Mouse (Mus musculus) MEL (cell line): ENCODE measurements around the gene Aff1. TPM values are rescaled to one million over a fixed set of nuclear protein-coding genes. Genes with fewer than 3 reads are reported as not detected.

Experiments
- DNase-seq: peaks from one replicate; pipeline ENCODE4 v3.0.0; 2011; ENCODE audit warnings: low read depth, low spot score
- H3K27ac ChIP-seq: 2 replicates; pipeline ENCODE4 v1.5.1; 2012; ENCODE audit warnings: low read depth, mild to moderate bottlenecking, control low read depth, low read length, moderate library complexity; ENCODE audit not compliant: control insufficient read depth
- H3K27me3 ChIP-seq, 2 experiments: fragments of 150-350 bp in 1 of 2; sonication (generic) in 1 of 2; 2 replicates each; pipeline ENCODE4 v1.6.1; 2012; ENCODE audit warnings: low read length in 2 of 2, mild to moderate bottlenecking in 2 of 2, improper control_type of control experiment in 1 of 2, moderate library complexity in 1 of 2; ENCODE audit not compliant: insufficient read depth in 2 of 2, control insufficient read depth in 1 of 2
- H3K36me3 ChIP-seq, 2 experiments: 2 replicates each; pipeline ENCODE4 v1.6.1; 2012 to 2014; ENCODE audit warnings: low read length in 2 of 2, improper control_type of control experiment in 1 of 2, inconsistent platforms in 1 of 2, mild to moderate bottlenecking in 1 of 2; ENCODE audit not compliant: insufficient read depth in 2 of 2, control insufficient read depth in 1 of 2
- H3K4me1 ChIP-seq, 2 experiments: fragments of 150-350 bp in 1 of 2; sonication (generic) in 1 of 2; 2 replicates each; pipeline ENCODE4 v1.6.1; 2012; ENCODE audit warnings: low read length in 2 of 2, improper control_type of control experiment in 1 of 2, mild to moderate bottlenecking in 1 of 2; ENCODE audit not compliant: insufficient read depth in 2 of 2, control insufficient read depth in 1 of 2
- H3K4me3 ChIP-seq, 2 experiments: fragments of 150-350 bp in 1 of 2; sonication (generic) in 1 of 2; 2 replicates each; pipeline ENCODE4 v1.5.1; 2012; ENCODE audit warnings: low read depth in 2 of 2, low read length in 2 of 2, mild to moderate bottlenecking in 2 of 2, moderate library complexity in 2 of 2, control low read depth in 1 of 2, improper control_type of control experiment in 1 of 2; ENCODE audit not compliant: control insufficient read depth in 1 of 2, insufficient read depth in 1 of 2
- H3K79me2 ChIP-seq: 2 replicates; pipeline ENCODE4 v1.6.1; 2012; ENCODE audit warnings: mild to moderate bottlenecking, low read length, moderate library complexity; ENCODE audit not compliant: control insufficient read depth, poor library complexity, insufficient read depth
- H3K9ac ChIP-seq: 2 replicates; pipeline ENCODE4 v1.6.1; 2012; ENCODE audit warnings: low read depth, mild to moderate bottlenecking, control low read depth, low read length, moderate library complexity; ENCODE audit not compliant: control insufficient read depth, poor library complexity, severe bottlenecking
- H3K9me3 ChIP-seq: fragments of 150-350 bp; sonication (generic); replicated peaks from 2 replicates; pipeline ENCODE4 v1.6.1; 2012; ENCODE audit warnings: mild to moderate bottlenecking, low read length, improper control_type of control experiment, moderate library complexity; ENCODE audit not compliant: insufficient read depth
- CHD1 ChIP-seq: IDR thresholded peaks from 2 replicates; pipeline ENCODE4 v1.6.1; 2012; ENCODE audit warnings: low read depth, mild to moderate bottlenecking, inconsistent platforms, low read length, improper control_type of control experiment
- CTCF ChIP-seq, 3 experiments: IDR thresholded peaks in 2 of 3; conservative IDR thresholded peaks in 1 of 3; 2 replicates each; pipeline ENCODE4 v1.5.1; 2011 to 2012; ENCODE audit warnings: low read length in 3 of 3, low read depth in 2 of 3, mild to moderate bottlenecking in 2 of 3, improper control_type of control experiment in 1 of 3, inconsistent platforms in 1 of 3, mixed read lengths in 1 of 3, moderate library complexity in 1 of 3; ENCODE audit not compliant: control insufficient read depth in 1 of 3, insufficient read depth in 1 of 3, poor library complexity in 1 of 3, severe bottlenecking in 1 of 3
- E2F4 ChIP-seq: IDR thresholded peaks from 2 replicates; pipeline ENCODE4 v1.6.1; 2011; ENCODE audit warnings: low read depth, low read length, improper control_type of control experiment, borderline replicate concordance
- ELF1 ChIP-seq: IDR thresholded peaks from 2 replicates; pipeline ENCODE4 v1.6.1; 2014; ENCODE audit warnings: low read depth, mild to moderate bottlenecking, inconsistent platforms, low read length, improper control_type of control experiment, moderate library complexity
- EP300 ChIP-seq, 2 experiments: IDR thresholded peaks; 2 replicates each; pipeline ENCODE4 v1.6.1; 2011; ENCODE audit warnings: improper control_type of control experiment in 2 of 2, low read length in 2 of 2, low read depth in 1 of 2, mild to moderate bottlenecking in 1 of 2
- ETS1 ChIP-seq: IDR thresholded peaks from 2 replicates; pipeline ENCODE4 v1.6.1; 2012; ENCODE audit warnings: low read depth, mild to moderate bottlenecking, inconsistent platforms, low read length, improper control_type of control experiment, moderate library complexity
- GABPA ChIP-seq: IDR thresholded peaks from 2 replicates; pipeline ENCODE4 v1.6.1; 2012; ENCODE audit warnings: low read depth, mild to moderate bottlenecking, inconsistent platforms, low read length, improper control_type of control experiment, moderate library complexity
- GATA1 ChIP-seq: IDR thresholded peaks from 2 replicates; pipeline ENCODE4 v1.6.1; 2011; ENCODE audit warnings: low read depth, low read length, improper control_type of control experiment
- HCFC1 ChIP-seq: IDR thresholded peaks from 2 replicates; pipeline ENCODE4 v1.6.1; 2012; ENCODE audit warnings: low read depth, mild to moderate bottlenecking, inconsistent platforms, low read length, improper control_type of control experiment, moderate library complexity
- JUND ChIP-seq: IDR thresholded peaks from 2 replicates; pipeline ENCODE4 v1.6.1; 2011; ENCODE audit warnings: low read depth, mild to moderate bottlenecking, improper control_type of control experiment, low read length
- KAT2A ChIP-seq: conservative IDR thresholded peaks from 2 replicates; pipeline ENCODE4 v1.6.1; 2012; ENCODE audit warnings: low read depth, low read length, improper control_type of control experiment, inconsistent platforms
- MAFK ChIP-seq: IDR thresholded peaks from 2 replicates; pipeline ENCODE4 v1.6.1; 2011; ENCODE audit warnings: low read depth, mild to moderate bottlenecking, low read length, improper control_type of control experiment, borderline replicate concordance
- MAX ChIP-seq: IDR thresholded peaks from 2 replicates; pipeline ENCODE4 v1.6.1; 2011; ENCODE audit warnings: low read length, improper control_type of control experiment
- MAZ ChIP-seq: IDR thresholded peaks from 2 replicates; pipeline ENCODE4 v1.6.1; 2012; ENCODE audit warnings: low read depth, mild to moderate bottlenecking, inconsistent platforms, low read length, improper control_type of control experiment
- MEF2A ChIP-seq: IDR thresholded peaks from 2 replicates; pipeline ENCODE4 v1.6.1; 2014; ENCODE audit warnings: low read depth, mild to moderate bottlenecking, inconsistent platforms, low read length, improper control_type of control experiment; ENCODE audit not compliant: poor library complexity, insufficient replicate concordance, severe bottlenecking; ENCODE audit errors: extremely low read depth
- MXI1 ChIP-seq: IDR thresholded peaks from 2 replicates; pipeline ENCODE4 v1.6.1; 2011; ENCODE audit warnings: mild to moderate bottlenecking, low read depth, low read length, improper control_type of control experiment
- MYB ChIP-seq: IDR thresholded peaks from 2 replicates; pipeline ENCODE4 v1.6.1; 2011; ENCODE audit warnings: mild to moderate bottlenecking, low read depth, low read length, improper control_type of control experiment
- MYC ChIP-seq: IDR thresholded peaks from 2 replicates; pipeline ENCODE4 v1.6.1; 2011; ENCODE audit warnings: low read depth, mild to moderate bottlenecking, low read length, improper control_type of control experiment, moderate library complexity
- NELFE ChIP-seq: IDR thresholded peaks from 2 replicates; pipeline ENCODE4 v1.6.1; 2011; ENCODE audit warnings: low read depth, low read length, improper control_type of control experiment
- NRF1 ChIP-seq: IDR thresholded peaks from 2 replicates; pipeline ENCODE4 v1.6.1; 2014; ENCODE audit warnings: low read depth, mild to moderate bottlenecking, inconsistent platforms, low read length, improper control_type of control experiment, moderate library complexity; ENCODE audit not compliant: poor library complexity, insufficient read depth, severe bottlenecking
- POLR2AphosphoS2 ChIP-seq: IDR thresholded peaks from 2 replicates; pipeline ENCODE4 v1.6.1; 2011; ENCODE audit warnings: low read length, improper control_type of control experiment
- POLR2AphosphoS5 ChIP-seq: IDR thresholded peaks from 2 replicates; pipeline ENCODE4 v1.6.1; 2012; ENCODE audit warnings: low read depth, borderline replicate concordance, mild to moderate bottlenecking, inconsistent platforms, low read length, moderate library complexity, mixed read lengths
- RAD21 ChIP-seq: IDR thresholded peaks from 2 replicates; pipeline ENCODE4 v1.6.1; 2011; ENCODE audit warnings: mild to moderate bottlenecking, low read depth, low read length, improper control_type of control experiment
- RCOR1 ChIP-seq: IDR thresholded peaks from 2 replicates; pipeline ENCODE4 v1.6.1; 2012; ENCODE audit warnings: low read depth, mild to moderate bottlenecking, inconsistent platforms, low read length, improper control_type of control experiment
- SIN3A ChIP-seq: IDR thresholded peaks from 2 replicates; pipeline ENCODE4 v1.6.1; 2012; ENCODE audit warnings: low read length, improper control_type of control experiment, inconsistent platforms
- SMC3 ChIP-seq: IDR thresholded peaks from 2 replicates; pipeline ENCODE4 v1.6.1; 2011; ENCODE audit warnings: low read depth, low read length, improper control_type of control experiment
- TAL1 ChIP-seq: IDR thresholded peaks from 2 replicates; pipeline ENCODE4 v1.6.1; 2012; ENCODE audit warnings: mild to moderate bottlenecking, inconsistent platforms, low read length, moderate library complexity, mixed read lengths
- TBP ChIP-seq: IDR thresholded peaks from 2 replicates; pipeline ENCODE4 v1.8.0; 2011; ENCODE audit warnings: low read depth, low read length, improper control_type of control experiment
- TCF12 ChIP-seq: IDR thresholded peaks from 2 replicates; pipeline ENCODE4 v1.6.1; 2014; ENCODE audit warnings: low read depth, mild to moderate bottlenecking, inconsistent platforms, low read length, improper control_type of control experiment, moderate library complexity
- USF1 ChIP-seq: IDR thresholded peaks from 2 replicates; pipeline ENCODE4 v1.6.1; 2014; ENCODE audit warnings: low read depth, mild to moderate bottlenecking, inconsistent platforms, low read length, improper control_type of control experiment, moderate library complexity
- ZC3H11A ChIP-seq: IDR thresholded peaks from 2 replicates; pipeline ENCODE4 v1.6.1; 2012; ENCODE audit warnings: low read depth, mild to moderate bottlenecking, inconsistent platforms, low read length, improper control_type of control experiment
- ZKSCAN1 ChIP-seq: IDR thresholded peaks from 2 replicates; pipeline ENCODE4 v1.6.1; 2012; ENCODE audit warnings: low read depth, mild to moderate bottlenecking, inconsistent platforms, low read length, improper control_type of control experiment, moderate library complexity
- ZNF384 ChIP-seq: IDR thresholded peaks from 2 replicates; pipeline ENCODE4 v1.6.1; 2012; ENCODE audit warnings: low read depth, mild to moderate bottlenecking, inconsistent platforms, low read length, improper control_type of control experiment
- polyA plus RNA-seq, 2 experiments: library from polyadenylated mRNA; stranded (reverse) in 1 of 2; unstranded in 1 of 2; fragments of >175 nt in 1 of 2; fragments of >200 nt in 1 of 2; gene quantifications; 2 replicates each; pipeline versions ENCODE4 v1.2.1 to v1.2.4; 2012; ENCODE audit warnings: low replicate concordance in 2 of 2, low read depth in 1 of 2; ENCODE audit not compliant: insufficient read length in 2 of 2, insufficient read depth in 1 of 2, missing spikeins in 1 of 2
- total RNA-seq: library from RNA; depleted of rRNA; stranded (reverse); fragments of 300-350 nt; gene quantifications from 2 replicates; pipeline ENCODE4 v1.2.3, GENCODE M21; 2012

Gene Aff1
- total and polyA plus RNA-seq, 3 experiments = 5.4 to 13.4 TPM; not detected in 1

- TF ChIP-seq ZNF384 (no peak), GATA1 (no peak), ELF1 (no peak), HCFC1 (no peak), RCOR1 (no peak), GABPA (no peak), MAFK (no peak), TAL1 (no peak), USF1 (peak; percentile 91), NRF1 (no peak)
Measured at GRCm38 (mm10) chr5:103760425-103761131, 68.4 kb downstream of the Aff1 start (continued).

- Histone ChIP-seq H3K4me1 (peaks cover 32 to 42% of the 10 kb centered on the region in 2 experiments), H3K27ac (peak overlapping the region; percentile 53), H3K79me2 (peaks cover 77% of the 10 kb centered on the region), H3K9ac (peak overlapping the region; percentile 16; the same call in 1 of the 2 replicates), H3K36me3 (peaks cover 0 to 55% of the 10 kb centered on the region in 2 experiments; a peak in 2 of 4 replicates), H3K27me3 (no peaks in the 10 kb centered on the region), H3K9me3 (no peaks in the 10 kb centered on the region), H3K4me3 (no peak overlapping the region)
- DNase-seq = peak; percentile 70
- TF ChIP-seq ELF1 = no peak
- no peak for TF ChIP-seq KAT2A
- TF ChIP-seq GABPA = no peak
- TF ChIP-seq POLR2AphosphoS5 = no peak
- peak; percentile 56; the same call in 1 of the 2 replicates for TF ChIP-seq ETS1
- no peak for TF ChIP-seq ZC3H11A
- peak; percentile 48; the same call in 1 of the 2 replicates for TF ChIP-seq MXI1
- TF ChIP-seq TBP = no peak; the same call in 1 of the 2 replicates
- no peak for TF ChIP-seq MAFK
- TF ChIP-seq GATA1 = 0 out of 2 replicates have a peak, but pooled peaks have one; percentile 46
- no peak for TF ChIP-seq CTCF (IDR thresholded peaks at IDR 0.05 in 2 of 3, conservative IDR thresholded peaks at IDR 0.05 in 1 of 3; ENCODE audit: control insufficient read depth in 1 of 3, insufficient read depth in 1 of 3, low read depth in 2 of 3, low read length in 3 of 3, poor library complexity in 1 of 3, severe bottlenecking in 1 of 3)
- TF ChIP-seq RAD21 = no peak
- TF ChIP-seq SMC3 = no peak
- TF ChIP-seq CHD1 = peak; percentile 80; the same call in 1 of the 2 replicates
- TF ChIP-seq MYC = 0 out of 2 replicates have a peak, but pooled peaks have one; percentile 30
- peak; percentile 55 for TF ChIP-seq SIN3A
- no peak for TF ChIP-seq POLR2AphosphoS2
- TF ChIP-seq HCFC1 = no peak
- TF ChIP-seq JUND = no peak
- TF ChIP-seq ZKSCAN1 = no peak
- TF ChIP-seq MEF2A = no peak
- no peak for TF ChIP-seq E2F4
- TF ChIP-seq EP300 (IDR thresholded peaks at IDR 0.05; ENCODE audit: low read depth in 1 of 2, low read length in 2 of 2) = peak; percentile 44 to 46; a peak in 2 of 4 replicates
- TF ChIP-seq ZNF384 = no peak
- TF ChIP-seq MAZ = no peak
- TF ChIP-seq MYB = no peak
- TF ChIP-seq MAX = 0 out of 2 replicates have a peak, but pooled peaks have one; percentile 28
- TF ChIP-seq RCOR1 = no peak
- TF ChIP-seq TCF12 = 0 out of 2 replicates have a peak, but pooled peaks have one; percentile 20
- no peak for TF ChIP-seq NELFE
Measured at GRCm38 (mm10) chr5:103761754-103762153, 69.6 kb downstream of the Aff1 start.
